Mouse (Mus musculus) neural tube, embryonic 13.5 days (tissue): ENCODE measurements around the gene Gpr18. TPM values are rescaled to one million over a fixed set of nuclear protein-coding genes. Genes with fewer than 3 reads are reported as not detected.

Source experiments
- ATAC-seq: fragments of 200-750 bp; cut with Nextera tagmentation; 2 replicates; pipeline ENCODE4 v1.8.0; 2017; ENCODE audit warnings: low read depth, mild to moderate bottlenecking, moderate TSS enrichment, moderate library complexity
- H3K27ac ChIP-seq: fragments of 300-500 bp; sonication (generic); replicated peaks from 2 replicates; pipeline ENCODE4 v1.5.1; 2015; ENCODE audit warnings: moderate library complexity, mild to moderate bottlenecking, inconsistent platforms
- H3K27me3 ChIP-seq: fragments of 300-500 bp; sonication (generic); 2 replicates; pipeline ENCODE4 v1.6.1; 2015; ENCODE audit warnings: mild to moderate bottlenecking, inconsistent platforms
- H3K36me3 ChIP-seq: fragments of 300-500 bp; sonication (generic); 2 replicates; pipeline ENCODE4 v1.6.1; 2015; ENCODE audit warnings: mild to moderate bottlenecking, inconsistent platforms
- H3K4me1 ChIP-seq: fragments of 300-500 bp; sonication (generic); replicated peaks from 2 replicates; pipeline ENCODE4 v1.6.1; 2015; ENCODE audit warnings: inconsistent platforms
- H3K4me2 ChIP-seq: fragments of 300-500 bp; sonication (generic); 2 replicates; pipeline ENCODE4 v1.6.1; 2015; ENCODE audit warnings: inconsistent platforms, mild to moderate bottlenecking, moderate library complexity
- H3K4me3 ChIP-seq: fragments of 300-500 bp; sonication (generic); 2 replicates; pipeline ENCODE4 v1.5.1; 2015; ENCODE audit warnings: mild to moderate bottlenecking, inconsistent platforms
- H3K9ac ChIP-seq: fragments of 300-500 bp; sonication (generic); 2 replicates; pipeline ENCODE4 v1.6.1; 2015; ENCODE audit warnings: moderate library complexity, mild to moderate bottlenecking, inconsistent platforms
- H3K9me3 ChIP-seq: fragments of 300-500 bp; sonication (generic); 2 replicates; pipeline ENCODE4 v1.6.1; 2016; ENCODE audit warnings: inconsistent platforms
- WGBS: fragments of 180-500 bp; shearing (Covaris S2); methylation state at CpG from one replicate; pipeline ENCODE4 v1.1.7; 2015; 5-methylcytosine and 5-hydroxymethylcytosine counted together
- polyA plus RNA-seq: library from polyadenylated mRNA; unstranded; fragments of >200 nt; fragmentation: Nextera tagmentation; extraction: Ambion mirVana; gene quantifications from 2 replicates; pipeline ENCODE4 v1.2.1, GENCODE M21; 2015

Gpr18 gene
- polyA plus RNA-seq, 1 experiment from 2014 or later = 0.17 TPM

DNA sequence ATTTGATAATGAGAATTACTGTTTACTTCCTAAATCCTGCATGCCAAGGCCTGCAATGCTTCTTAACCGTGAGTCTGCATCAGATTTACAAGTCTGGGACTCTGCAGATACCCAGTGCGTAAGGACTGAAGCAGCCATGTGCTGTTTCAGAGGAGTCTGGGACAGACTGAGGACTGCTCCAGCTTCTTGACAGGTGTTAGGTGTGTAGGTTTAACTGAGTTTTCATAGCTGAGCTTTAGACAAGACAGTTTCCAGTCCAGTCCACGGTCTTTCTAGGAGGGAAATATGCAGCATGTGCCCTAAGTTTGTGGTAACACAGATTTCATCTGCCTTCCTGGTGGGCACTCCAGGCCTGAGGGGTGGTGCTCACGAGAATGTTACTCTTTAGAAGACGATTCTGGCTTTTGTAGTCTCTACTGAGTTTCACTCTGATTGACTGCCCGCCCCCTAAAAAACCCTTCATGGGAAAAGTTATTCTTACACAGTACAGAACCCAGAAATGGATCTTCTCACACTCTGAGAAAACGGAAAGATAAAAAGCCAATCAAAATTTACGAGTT, 31.7 kb upstream of the Gpr18 start:
- Histone ChIP-seq H3K27me3 (no peaks in the 10 kb centered on the region), H3K27ac (no peak overlapping the region), H3K4me2 (no peak overlapping the region), H3K4me3 (no peak overlapping the region), H3K4me1 (no peaks in the 10 kb centered on the region), H3K9ac (no peak overlapping the region), H3K36me3 (no peaks in the 10 kb centered on the region), H3K9me3 (peaks cover 16% of the 10 kb centered on the region; the same call in 1 of the 2 replicates)
- no peak for ATAC-seq
- 69% methylated on average over 8 of the region's 8 CpGs for WGBS

DNA sequence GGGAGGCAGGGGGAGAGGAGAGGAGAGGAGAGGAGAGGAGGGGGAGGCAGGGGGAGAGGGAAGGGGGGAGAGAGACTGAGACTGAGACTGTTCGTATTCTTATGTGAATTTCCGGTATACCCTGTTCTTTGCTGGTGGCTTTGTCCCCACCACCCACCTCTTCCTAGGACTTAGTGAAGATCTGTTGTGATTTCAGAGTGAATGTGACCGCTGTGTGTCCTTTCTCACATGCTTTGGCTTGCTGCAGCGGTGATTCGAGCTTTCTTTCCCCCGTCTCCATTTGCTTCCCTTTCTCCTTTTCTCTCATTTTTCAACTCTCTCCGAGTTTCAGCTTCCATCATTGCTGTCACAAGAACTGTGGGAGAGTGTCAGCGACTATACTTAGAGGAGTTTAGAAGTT, 31.1 kb upstream of the Gpr18 start:
- no peak overlapping the region for H3K4me2 ChIP-seq
- ATAC-seq = no peak
- 84% methylated on average over 8 of the region's 8 CpGs for WGBS

DNA sequence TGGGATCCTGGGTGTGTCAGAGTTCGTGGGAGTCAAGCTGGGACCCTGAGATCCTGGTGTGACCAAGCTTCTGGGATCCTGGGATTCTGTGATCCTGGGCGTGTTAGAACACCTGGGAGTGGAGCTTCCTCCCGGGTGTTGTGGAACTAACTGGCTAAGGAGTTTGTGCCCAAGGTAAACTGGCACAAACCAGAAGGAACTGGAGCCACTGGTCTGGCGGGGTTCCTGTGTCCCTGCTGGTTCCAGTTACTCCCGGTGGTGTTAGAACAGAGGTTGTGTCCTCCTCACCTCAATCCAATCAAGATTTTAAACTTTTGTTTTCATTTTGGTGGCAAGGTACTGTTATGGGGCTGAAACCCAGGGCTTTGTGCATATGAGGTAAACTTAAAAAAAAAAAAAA, 30.6 kb upstream of the Gpr18 start:
- no peak for ATAC-seq
- H3K4me3 ChIP-seq = no peak overlapping the region
- H3K36me3 ChIP-seq = no peaks in the 10 kb centered on the region
- WGBS = 90% methylated on average over 5 of the region's 5 CpGs
- no peaks in the 10 kb centered on the region for H3K4me1 ChIP-seq
- no peak overlapping the region for H3K27ac ChIP-seq
- no peak overlapping the region for H3K9ac ChIP-seq
- H3K4me2 ChIP-seq = no peak overlapping the region
- H3K27me3 ChIP-seq = no peaks in the 10 kb centered on the region
- H3K9me3 ChIP-seq = peaks cover 16% of the 10 kb centered on the region; the same call in 1 of the 2 replicates

More for the DNA sequence above, 31.1 kb upstream of the Gpr18 start:
- Histone ChIP-seq H3K27me3 (no peaks in the 10 kb centered on the region), H3K36me3 (no peaks in the 10 kb centered on the region), H3K27ac (no peak overlapping the region), H3K9me3 (peaks cover 16% of the 10 kb centered on the region; the same call in 1 of the 2 replicates), H3K9ac (no peak overlapping the region), H3K4me1 (no peaks in the 10 kb centered on the region), H3K4me3 (no peak overlapping the region)

DNA sequence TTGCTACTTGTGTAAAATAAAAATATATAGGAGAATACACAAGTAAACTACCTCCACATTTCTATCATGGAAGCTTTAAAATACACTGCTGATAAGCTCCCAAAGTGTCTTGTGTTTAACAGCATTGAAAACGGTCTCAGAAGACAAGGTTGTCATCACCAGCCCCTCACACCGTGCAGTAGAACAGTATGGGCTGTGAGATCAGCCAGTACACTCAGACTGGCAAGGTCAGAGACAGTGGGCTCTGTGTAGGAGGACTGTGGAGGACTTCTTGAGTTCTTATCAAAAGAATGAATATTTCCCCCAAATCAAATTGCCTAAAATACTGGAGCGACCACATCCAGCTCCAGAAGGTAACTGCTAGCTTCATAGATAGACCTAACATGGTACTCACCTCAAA, 24.0 kb upstream of the Gpr18 start:
- 93% methylated on average over 3 of the region's 3 CpGs for WGBS
- no peak overlapping the region for H3K4me2 ChIP-seq
- peaks cover 20% of the 10 kb centered on the region; the same call in 1 of the 2 replicates for H3K9me3 ChIP-seq
- ATAC-seq = no peak
- no peaks in the 10 kb centered on the region for H3K4me1 ChIP-seq
- H3K9ac ChIP-seq = no peak overlapping the region
- H3K27ac ChIP-seq = no peak overlapping the region
- H3K36me3 ChIP-seq = peaks cover 10% of the 10 kb centered on the region
- H3K4me3 ChIP-seq = no peak overlapping the region
- no peaks in the 10 kb centered on the region for H3K27me3 ChIP-seq

DNA sequence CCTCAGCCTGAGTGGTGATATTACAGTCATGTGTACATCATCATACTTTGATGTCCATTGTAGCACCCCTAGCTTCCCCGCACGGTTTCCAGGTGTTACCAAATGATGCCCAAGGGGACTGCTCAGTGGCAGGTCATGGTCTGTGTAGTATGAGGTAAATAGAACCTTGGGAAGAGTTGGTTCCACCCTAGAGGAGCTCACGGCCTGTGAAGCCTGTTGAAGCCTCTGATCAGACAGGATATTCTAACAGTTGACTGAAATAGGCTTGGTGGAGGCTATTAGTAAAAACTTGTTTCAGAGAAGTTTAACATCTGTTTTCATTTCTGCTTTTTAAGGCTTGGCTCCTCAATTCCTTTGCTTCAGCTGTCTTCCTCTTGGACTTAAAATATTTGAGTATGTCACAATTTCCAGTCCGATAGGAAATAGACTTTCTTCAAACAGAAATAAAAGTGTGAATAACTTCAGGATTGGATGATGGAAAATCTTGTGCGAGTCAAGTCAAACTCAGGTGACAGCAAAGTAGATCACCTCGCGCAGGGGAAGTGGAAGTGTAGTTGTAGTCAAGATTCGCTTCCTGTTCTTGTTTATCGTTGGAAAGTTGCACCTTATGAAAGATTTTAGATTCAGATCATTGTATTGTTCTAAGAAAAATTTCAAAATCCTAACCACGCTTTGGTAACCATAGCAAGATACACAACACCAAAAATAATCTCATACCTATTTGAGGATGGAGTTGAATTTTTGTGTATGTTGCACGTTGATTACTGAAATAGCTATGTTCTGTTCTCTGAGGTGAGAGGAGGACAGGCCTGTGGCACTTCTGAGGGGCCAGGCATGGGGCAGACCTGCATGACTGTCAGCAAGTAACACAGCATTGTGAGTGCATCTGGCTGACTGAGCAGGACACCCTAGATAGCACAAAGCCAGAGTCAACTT, 22.9 kb upstream of the Gpr18 start:
- H3K4me3 ChIP-seq = no peak overlapping the region
- no peaks in the 10 kb centered on the region for H3K4me1 ChIP-seq
- no peak overlapping the region for H3K9ac ChIP-seq
- WGBS = 94% methylated on average over 11 of the region's 11 CpGs
- H3K36me3 ChIP-seq = peaks cover 20% of the 10 kb centered on the region
- ATAC-seq = no peak
- no peak overlapping the region for H3K4me2 ChIP-seq
- H3K27ac ChIP-seq = no peak overlapping the region
- H3K27me3 ChIP-seq = no peaks in the 10 kb centered on the region
- H3K9me3 ChIP-seq = peaks cover 13% of the 10 kb centered on the region; the same call in 1 of the 2 replicates

DNA sequence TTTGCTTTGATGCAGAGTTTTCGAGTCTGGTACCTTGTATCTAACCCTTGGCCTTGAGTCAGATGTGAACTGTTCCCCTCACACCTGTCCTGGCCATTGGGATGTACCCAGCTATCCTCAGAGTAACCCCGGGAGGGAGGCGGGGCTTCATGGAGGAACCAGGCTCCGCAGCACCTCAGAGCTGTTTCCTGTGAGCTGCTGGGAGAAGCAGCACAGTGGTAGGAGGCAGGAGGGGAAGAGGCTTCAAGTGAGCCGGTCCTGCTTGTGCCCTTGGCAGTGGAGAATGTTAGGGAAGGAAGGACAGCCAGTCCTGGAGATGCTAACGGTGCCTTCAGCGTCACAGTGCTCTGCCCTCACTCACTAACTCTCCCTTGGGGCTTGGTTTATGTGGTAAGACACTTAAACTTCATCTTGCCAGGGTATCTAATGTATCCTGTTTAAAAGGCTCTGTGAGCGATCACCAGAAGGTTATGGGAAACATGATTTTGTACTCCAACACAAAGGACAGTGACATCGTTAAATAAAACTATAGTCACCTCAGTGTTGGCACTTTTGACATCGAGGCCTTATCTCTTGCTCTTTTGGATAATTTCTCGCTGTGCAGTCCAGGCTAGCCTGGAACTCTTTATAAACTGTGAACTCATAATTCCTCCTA, 22.1 kb upstream of the Gpr18 start:
- ATAC-seq = no peak
- Histone ChIP-seq H3K4me1 (no peaks in the 10 kb centered on the region), H3K27ac (no peak overlapping the region), H3K36me3 (peaks cover 27% of the 10 kb centered on the region), H3K9me3 (peaks cover 8% of the 10 kb centered on the region; the same call in 1 of the 2 replicates), H3K4me2 (no peak overlapping the region), H3K9ac (no peak overlapping the region), H3K4me3 (no peak overlapping the region), H3K27me3 (no peaks in the 10 kb centered on the region)
- 86% methylated on average over 11 of the region's 11 CpGs for WGBS

DNA sequence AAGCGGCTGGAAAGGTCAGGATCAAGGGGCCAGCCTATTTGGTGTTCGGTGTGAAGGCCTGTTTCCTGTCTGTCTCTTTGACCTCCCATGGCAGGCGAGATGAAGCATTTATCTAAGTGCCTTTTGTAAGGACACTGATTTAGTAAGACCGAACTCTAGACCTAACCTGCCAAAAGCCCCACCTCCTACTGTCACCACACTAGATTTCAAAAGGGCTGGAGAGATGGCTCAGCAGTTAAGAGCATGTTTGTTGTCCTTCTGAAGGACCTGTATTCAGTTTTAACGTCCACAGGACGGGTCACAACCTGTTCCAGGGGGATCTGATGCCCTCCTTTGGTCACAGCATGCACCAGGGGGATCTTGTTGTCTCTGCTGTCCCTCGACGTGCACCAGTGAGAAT, 21.3 kb upstream of the Gpr18 start:
- ATAC-seq = no peak
- Histone ChIP-seq H3K4me1 (peaks cover under 1% of the 10 kb centered on the region; the same call in 1 of the 2 replicates), H3K27me3 (no peaks in the 10 kb centered on the region), H3K9me3 (0 out of 2 replicates have a peak, but pooled peaks cover 4% of the 10 kb centered on the region), H3K27ac (no peak overlapping the region), H3K4me3 (no peak overlapping the region), H3K36me3 (peaks cover 28% of the 10 kb centered on the region), H3K4me2 (no peak overlapping the region), H3K9ac (no peak overlapping the region)
- 89% methylated on average over 8 of the region's 8 CpGs for WGBS

DNA sequence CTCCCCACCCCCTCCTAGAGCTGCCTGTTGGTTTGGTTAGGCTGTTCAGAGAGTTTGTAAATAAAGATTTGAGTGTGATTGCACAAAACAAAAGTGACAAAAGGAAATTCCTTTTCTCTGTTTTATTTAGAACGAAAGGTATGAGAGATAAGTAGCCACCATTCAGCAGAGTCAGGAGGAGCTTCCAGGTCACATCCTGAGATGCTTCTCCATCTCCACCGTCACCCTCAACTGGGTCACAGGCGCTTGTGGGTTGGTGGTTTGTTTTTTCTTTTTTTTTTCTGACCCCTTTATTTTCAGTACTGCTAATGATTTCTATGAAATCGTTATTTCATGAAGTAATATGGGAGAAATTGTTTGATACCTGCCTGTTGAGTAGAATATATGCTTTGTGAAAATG, 20.8 kb upstream of the Gpr18 start:
- Histone ChIP-seq H3K36me3 (peaks cover 28% of the 10 kb centered on the region), H3K9me3 (0 out of 2 replicates have a peak, but pooled peaks cover 4% of the 10 kb centered on the region), H3K4me1 (peaks cover 6% of the 10 kb centered on the region; the same call in 1 of the 2 replicates), H3K27me3 (no peaks in the 10 kb centered on the region), H3K4me2 (no peak overlapping the region), H3K9ac (no peak overlapping the region), H3K27ac (no peak overlapping the region), H3K4me3 (no peak overlapping the region)
- ATAC-seq = no peak
- 94% methylated on average over 4 of the region's 4 CpGs for WGBS

DNA sequence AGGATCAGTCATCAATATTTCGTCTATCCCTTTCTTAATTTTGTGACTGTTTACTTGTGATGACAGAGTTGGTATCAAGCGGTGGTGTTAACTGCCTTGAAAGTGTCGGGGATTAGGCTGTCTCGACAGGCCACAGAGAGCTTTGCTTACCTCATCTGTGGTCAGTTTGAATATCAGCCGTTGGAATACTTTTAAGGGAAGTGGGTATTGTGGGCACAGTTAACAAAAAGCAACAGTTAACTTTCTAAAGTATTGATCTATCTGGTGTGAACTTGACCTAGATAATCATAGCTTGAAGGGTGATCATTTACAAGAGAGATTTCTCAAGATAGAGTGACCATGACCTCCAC, 19.0 kb upstream of the Gpr18 start:
- WGBS = 94% methylated on average over 5 of the region's 5 CpGs

DNA sequence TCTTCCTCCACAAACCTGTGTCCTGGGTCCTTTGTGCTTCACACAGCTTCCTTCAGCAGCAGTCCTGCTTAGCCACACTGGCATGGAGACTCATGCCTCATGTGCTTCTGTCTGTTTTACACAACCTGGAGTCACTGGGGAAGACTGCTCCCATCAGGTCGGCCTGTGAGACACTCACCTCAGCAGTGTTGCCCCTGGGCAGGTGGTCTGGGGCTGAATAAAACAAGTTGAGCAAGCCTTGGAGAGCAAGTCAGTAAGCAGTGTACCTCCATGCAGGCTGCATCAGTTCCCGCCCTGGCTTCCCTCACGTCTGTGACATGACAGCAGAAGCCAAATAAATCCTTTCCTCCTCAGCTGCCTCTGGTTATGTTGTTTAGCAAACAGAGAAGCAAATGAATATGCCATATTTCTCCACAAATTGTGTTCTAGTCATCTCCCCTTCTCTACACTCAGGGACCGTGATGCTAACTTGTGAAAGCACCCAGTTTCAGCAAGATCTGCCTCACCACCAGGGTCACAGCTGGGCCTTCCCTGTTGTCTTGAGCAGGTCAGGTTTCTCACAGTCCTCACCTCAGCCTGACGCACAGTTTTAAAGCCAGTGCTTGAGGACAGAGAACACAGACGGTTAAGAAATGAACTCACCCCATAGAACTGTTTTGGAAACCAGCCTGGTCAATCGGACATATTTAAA, 18.5 kb upstream of the Gpr18 start:
- Histone ChIP-seq H3K27me3 (no peaks in the 10 kb centered on the region), H3K4me2 (no peak overlapping the region), H3K9me3 (0 out of 2 replicates have a peak, but pooled peaks cover 4% of the 10 kb centered on the region), H3K4me3 (no peak overlapping the region), H3K27ac (no peak overlapping the region), H3K36me3 (peaks cover 28% of the 10 kb centered on the region), H3K4me1 (peaks cover 6% of the 10 kb centered on the region; the same call in 1 of the 2 replicates), H3K9ac (no peak overlapping the region)
- 92% methylated on average over 7 of the region's 7 CpGs for WGBS
- no peak for ATAC-seq

More for the DNA sequence above, 19.0 kb upstream of the Gpr18 start:
- H3K27me3 ChIP-seq = no peaks in the 10 kb centered on the region
- no peak overlapping the region for H3K9ac ChIP-seq
- no peak for ATAC-seq
- no peak overlapping the region for H3K4me3 ChIP-seq
- 0 out of 2 replicates have a peak, but pooled peaks cover 4% of the 10 kb centered on the region for H3K9me3 ChIP-seq
- H3K4me1 ChIP-seq = peaks cover 6% of the 10 kb centered on the region; the same call in 1 of the 2 replicates
- H3K36me3 ChIP-seq = peaks cover 28% of the 10 kb centered on the region
- no peak overlapping the region for H3K27ac ChIP-seq
- no peak overlapping the region for H3K4me2 ChIP-seq

DNA sequence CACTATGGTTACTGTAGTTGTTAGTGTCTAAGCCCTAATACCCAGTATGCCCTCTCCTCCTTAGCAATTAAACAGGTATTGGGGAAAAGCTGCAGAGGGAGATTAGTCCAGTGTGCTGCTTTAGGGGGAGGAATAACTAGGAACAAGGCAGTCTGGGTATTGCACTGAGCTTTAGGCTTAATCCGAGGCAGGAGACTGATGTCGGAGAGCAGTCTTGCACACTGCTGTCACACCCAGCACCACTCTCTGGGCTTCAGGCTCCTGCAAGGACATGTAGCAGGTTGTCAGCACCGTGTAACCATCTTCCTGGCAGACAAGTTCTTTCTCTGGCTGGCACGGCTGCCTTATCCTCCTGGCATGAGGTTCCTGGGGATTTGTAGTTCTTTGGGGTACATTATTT, 16.6 kb upstream of the Gpr18 start:
- Histone ChIP-seq H3K36me3 (peaks cover 28% of the 10 kb centered on the region), H3K9me3 (0 out of 2 replicates have a peak, but pooled peaks cover 4% of the 10 kb centered on the region), H3K27ac (no peak overlapping the region), H3K4me3 (no peak overlapping the region), H3K4me2 (no peak overlapping the region), H3K27me3 (no peaks in the 10 kb centered on the region), H3K4me1 (peaks cover 6% of the 10 kb centered on the region; the same call in 1 of the 2 replicates), H3K9ac (no peak overlapping the region)
- ATAC-seq = no peak
- WGBS = 86% methylated on average over 4 of the region's 4 CpGs
